Mouse (Mus musculus): ENCODE data around the gene Zfp385c. TPM values are rescaled to one million over a fixed set of nuclear protein-coding genes. Genes with fewer than 3 reads are reported as not detected.
A peak's percentile ranks its signal among the peaks of the same experiment; 100 is the strongest.

The Zfp385c gene
- polyA plus RNA-seq, 1 experiment from 2014 or later, result 0.14 TPM

DNA sequence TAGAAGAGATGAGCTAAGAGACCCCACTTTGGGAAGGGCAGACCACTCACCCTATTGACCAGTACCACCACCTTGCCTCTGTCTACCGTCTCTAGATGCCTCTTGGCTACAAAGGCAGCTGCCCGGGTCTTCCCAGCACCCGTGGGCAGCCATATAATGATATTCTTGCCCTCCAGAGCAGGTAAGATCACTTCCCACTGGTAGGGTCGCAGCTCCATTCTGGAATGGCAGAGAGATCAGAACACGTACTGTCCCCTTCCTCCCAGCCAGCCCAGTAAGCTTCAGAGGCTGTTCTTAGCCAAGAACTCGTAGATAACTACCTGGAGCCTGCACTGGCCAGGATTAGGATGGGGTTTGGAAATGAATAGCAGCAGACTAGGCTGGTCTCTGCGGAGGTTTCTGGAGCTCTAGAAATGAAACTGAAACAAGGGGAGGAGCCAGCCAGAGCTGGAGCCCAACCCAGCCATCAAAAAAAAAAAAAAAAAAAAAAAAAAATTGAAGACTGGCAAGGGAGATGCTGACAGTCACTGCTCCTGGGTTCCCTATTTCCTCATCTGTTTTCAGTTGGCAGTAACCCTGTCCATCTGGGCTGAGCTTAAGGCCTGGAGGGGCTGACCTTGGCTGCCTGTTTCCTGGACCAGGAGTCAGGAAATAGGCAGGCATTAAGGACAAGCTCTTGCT lies 11.7 kb upstream of the Zfp385c start, which contains the start of gene Dhx58:
Gene Dhx58 (minus strand): TSS at position 421 of the 681 bp plus-strand sequence.
- H3K27ac ChIP-seq (ENCODE audit: low read depth, low read length), result no peak within 1 kb of the TSS
- 0 out of 2 replicates have a peak within 1 kb of the TSS, but pooled peaks have one; percentile 16 for H3K9ac ChIP-seq (ENCODE audit: low read depth, low read length)
- H3K4me3 ChIP-seq (ENCODE audit: low read depth, low read length), result no peak within 1 kb of the TSS
- 0 out of 2 replicates have a peak, but pooled peaks cover 9% of the 10 kb centered on the region for H3K4me1 ChIP-seq (ENCODE audit: control insufficient read depth, insufficient read depth, low read length)
- no peak within 1 kb of the TSS for H3K4me2 ChIP-seq
- H3K27me3 ChIP-seq (ENCODE audit: control insufficient read depth, insufficient read depth, low read length), result peaks cover 5% of the 10 kb centered on the region; the same call in 1 of the 2 replicates
- 67% methylated on average over 7 of the region's 7 CpGs for WGBS (ENCODE audit: insufficient replicate concordance)
- peaks cover 17% of the 10 kb centered on the region for H3K36me3 ChIP-seq (ENCODE audit: control insufficient read depth, insufficient read depth, low read length)
- no peaks in the 10 kb centered on the region for H3K9me3 ChIP-seq (replicated peaks; ENCODE audit: control insufficient read depth, low read length)
- no peak for ATAC-seq (replicated peaks; ENCODE audit: insufficient number of reproducible peaks, low FRiP score, low TSS enrichment)

- H3K4me1 ChIP-seq (ENCODE audit: control insufficient read depth, insufficient read depth, low read length), result 0 out of 2 replicates have a peak, but pooled peaks cover 9% of the 10 kb centered on the region
- H3K4me2 ChIP-seq, result no peak overlapping the region
- 64% methylated on average over 11 of the region's 11 CpGs for WGBS (ENCODE audit: insufficient replicate concordance)
- H3K4me3 ChIP-seq (ENCODE audit: low read depth, low read length), result no peak overlapping the region
- no peak overlapping the region for H3K27ac ChIP-seq (ENCODE audit: low read depth, low read length)
- no peak for ATAC-seq (replicated peaks; ENCODE audit: insufficient number of reproducible peaks, low FRiP score, low TSS enrichment)
- no peak overlapping the region for H3K9ac ChIP-seq (ENCODE audit: low read depth, low read length)
- H3K36me3 ChIP-seq (ENCODE audit: control insufficient read depth, insufficient read depth, low read length), result peaks cover 13% of the 10 kb centered on the region
- H3K27me3 ChIP-seq (ENCODE audit: control insufficient read depth, insufficient read depth, low read length), result peaks cover 5% of the 10 kb centered on the region; the same call in 1 of the 2 replicates
- no peaks in the 10 kb centered on the region for H3K9me3 ChIP-seq (replicated peaks; ENCODE audit: control insufficient read depth, low read length)
Observed at GRCm38 (mm10) chr11:100703366-100703765, 11.1 kb upstream of the Zfp385c start.

- WGBS (ENCODE audit: insufficient replicate concordance), result 40% methylated on average over 7 of the region's 7 CpGs
- Histone ChIP-seq H3K4me3 (ENCODE audit: low read depth, low read length) (peak overlapping the region; percentile 25), H3K9ac (ENCODE audit: low read depth, low read length) (no peak overlapping the region)
Observed at GRCm38 (mm10) chr11:100702906-100703305, 10.7 kb upstream of the Zfp385c start.

GRCm38 (mm10) chr11:100702081-100702851 lies 10.0 kb upstream of the Zfp385c start:
- H3K4me2 ChIP-seq, result peak overlapping the region; percentile 50
- no peak overlapping the region for H3K27ac ChIP-seq (ENCODE audit: low read depth, low read length)
- peak overlapping the region; percentile 25 for H3K4me3 ChIP-seq (ENCODE audit: low read depth, low read length)
- ATAC-seq (replicated peaks; ENCODE audit: insufficient number of reproducible peaks, low FRiP score, low TSS enrichment), result no peak
- H3K36me3 ChIP-seq (ENCODE audit: control insufficient read depth, insufficient read depth, low read length), result peaks cover 11% of the 10 kb centered on the region
- H3K9me3 ChIP-seq (replicated peaks; ENCODE audit: control insufficient read depth, low read length), result no peaks in the 10 kb centered on the region
- H3K27me3 ChIP-seq (ENCODE audit: control insufficient read depth, insufficient read depth, low read length), result peaks cover 5% of the 10 kb centered on the region; the same call in 1 of the 2 replicates
- WGBS (ENCODE audit: insufficient replicate concordance), result 35% methylated on average over 19 of the region's 19 CpGs
- 0 out of 2 replicates have a peak, but pooled peaks cover 9% of the 10 kb centered on the region for H3K4me1 ChIP-seq (ENCODE audit: control insufficient read depth, insufficient read depth, low read length)
- H3K9ac ChIP-seq (ENCODE audit: low read depth, low read length), result no peak overlapping the region

More at GRCm38 (mm10) chr11:100702906-100703305, 10.7 kb upstream of the Zfp385c start:
- peak overlapping the region; percentile 50 for H3K4me2 ChIP-seq
- ATAC-seq (replicated peaks; ENCODE audit: insufficient number of reproducible peaks, low FRiP score, low TSS enrichment), result no peak
- H3K27ac ChIP-seq (ENCODE audit: low read depth, low read length), result no peak overlapping the region
- peaks cover 11% of the 10 kb centered on the region for H3K36me3 ChIP-seq (ENCODE audit: control insufficient read depth, insufficient read depth, low read length)
- peaks cover 5% of the 10 kb centered on the region; the same call in 1 of the 2 replicates for H3K27me3 ChIP-seq (ENCODE audit: control insufficient read depth, insufficient read depth, low read length)
- H3K9me3 ChIP-seq (replicated peaks; ENCODE audit: control insufficient read depth, low read length), result no peaks in the 10 kb centered on the region
- 0 out of 2 replicates have a peak, but pooled peaks cover 9% of the 10 kb centered on the region for H3K4me1 ChIP-seq (ENCODE audit: control insufficient read depth, insufficient read depth, low read length)

- 6% methylated on average over 14 of the region's 14 CpGs for WGBS (ENCODE audit: insufficient replicate concordance)
- Histone ChIP-seq H3K9ac (ENCODE audit: low read depth, low read length) (peak overlapping the region; percentile 49; the same call in 1 of the 2 replicates), H3K4me2 (peak overlapping the region; percentile 56), H3K36me3 (ENCODE audit: control insufficient read depth, insufficient read depth, low read length) (peaks cover 7% of the 10 kb centered on the region), H3K4me1 (ENCODE audit: control insufficient read depth, insufficient read depth, low read length) (0 out of 2 replicates have a peak, but pooled peaks cover 9% of the 10 kb centered on the region), H3K4me3 (ENCODE audit: low read depth, low read length) (peak overlapping the region; percentile 23), H3K9me3 (replicated peaks; ENCODE audit: control insufficient read depth, low read length) (no peaks in the 10 kb centered on the region), H3K27ac (ENCODE audit: low read depth, low read length) (no peak overlapping the region), H3K27me3 (ENCODE audit: control insufficient read depth, insufficient read depth, low read length) (peaks cover 5% of the 10 kb centered on the region; the same call in 1 of the 2 replicates)
- no peak for ATAC-seq (replicated peaks; ENCODE audit: insufficient number of reproducible peaks, low FRiP score, low TSS enrichment)
Observed at GRCm38 (mm10) chr11:100701301-100701700, 9.0 kb upstream of the Zfp385c start.

- ATAC-seq (replicated peaks; ENCODE audit: insufficient number of reproducible peaks, low FRiP score, low TSS enrichment), result no peak
- Histone ChIP-seq H3K4me2 (no peak overlapping the region), H3K27me3 (ENCODE audit: control insufficient read depth, insufficient read depth, low read length) (peaks cover 5% of the 10 kb centered on the region; the same call in 1 of the 2 replicates), H3K9me3 (replicated peaks; ENCODE audit: control insufficient read depth, low read length) (no peaks in the 10 kb centered on the region), H3K27ac (ENCODE audit: low read depth, low read length) (no peak overlapping the region), H3K4me1 (ENCODE audit: control insufficient read depth, insufficient read depth, low read length) (0 out of 2 replicates have a peak, but pooled peaks cover 9% of the 10 kb centered on the region), H3K4me3 (ENCODE audit: low read depth, low read length) (no peak overlapping the region), H3K9ac (ENCODE audit: low read depth, low read length) (no peak overlapping the region), H3K36me3 (ENCODE audit: control insufficient read depth, insufficient read depth, low read length) (peaks cover 7% of the 10 kb centered on the region)
- 70% methylated on average over 3 of the region's 3 CpGs for WGBS (ENCODE audit: insufficient replicate concordance)
Observed at GRCm38 (mm10) chr11:100700710-100701109, 8.5 kb upstream of the Zfp385c start.

GRCm38 (mm10) chr11:100697921-100698320 lies 5.7 kb upstream of the Zfp385c start:
- Histone ChIP-seq H3K36me3 (ENCODE audit: control insufficient read depth, insufficient read depth, low read length) (no peaks in the 10 kb centered on the region), H3K4me1 (ENCODE audit: control insufficient read depth, insufficient read depth, low read length) (0 out of 2 replicates have a peak, but pooled peaks cover 9% of the 10 kb centered on the region), H3K4me2 (no peak overlapping the region), H3K4me3 (ENCODE audit: low read depth, low read length) (no peak overlapping the region), H3K9me3 (replicated peaks; ENCODE audit: control insufficient read depth, low read length) (no peaks in the 10 kb centered on the region), H3K27me3 (ENCODE audit: control insufficient read depth, insufficient read depth, low read length) (peaks cover 3% of the 10 kb centered on the region; the same call in 1 of the 2 replicates), H3K27ac (ENCODE audit: low read depth, low read length) (no peak overlapping the region), H3K9ac (ENCODE audit: low read depth, low read length) (no peak overlapping the region)
- ATAC-seq (replicated peaks; ENCODE audit: insufficient number of reproducible peaks, low FRiP score, low TSS enrichment), result no peak
- 71% methylated on average over 7 of the region's 7 CpGs for WGBS (ENCODE audit: insufficient replicate concordance)

GRCm38 (mm10) chr11:100694926-100695325 lies 2.7 kb upstream of the Zfp385c start:
- Histone ChIP-seq H3K27me3 (ENCODE audit: control insufficient read depth, insufficient read depth, low read length) (peaks cover 23% of the 10 kb centered on the region), H3K27ac (ENCODE audit: low read depth, low read length) (no peak overlapping the region), H3K4me3 (ENCODE audit: low read depth, low read length) (no peak overlapping the region), H3K9ac (ENCODE audit: low read depth, low read length) (no peak overlapping the region), H3K4me2 (no peak overlapping the region), H3K36me3 (ENCODE audit: control insufficient read depth, insufficient read depth, low read length) (no peaks in the 10 kb centered on the region), H3K9me3 (replicated peaks; ENCODE audit: control insufficient read depth, low read length) (no peaks in the 10 kb centered on the region), H3K4me1 (ENCODE audit: control insufficient read depth, insufficient read depth, low read length) (peaks cover 3% of the 10 kb centered on the region; the same call in 1 of the 2 replicates)
- no peak for ATAC-seq (replicated peaks; ENCODE audit: insufficient number of reproducible peaks, low FRiP score, low TSS enrichment)
- WGBS (ENCODE audit: insufficient replicate concordance), result 34% methylated on average over 5 of the region's 5 CpGs

Measured in heart, embryonic 11.5 days (tissue).